Mouse (Mus musculus): ENCODE measurements at regions not wholly inside any gene's neighbourhood (a gene's known extent, or its start where the extent isn't known, plus 50 kb on each side); places are given as distances from the start of the nearest gene placed in this dataset.
"Not testable (repeated sequence)": the region's sequence is repeated elsewhere in the genome, so short reads cannot be mapped to it uniquely, and the experiment has no call there.

DNA sequence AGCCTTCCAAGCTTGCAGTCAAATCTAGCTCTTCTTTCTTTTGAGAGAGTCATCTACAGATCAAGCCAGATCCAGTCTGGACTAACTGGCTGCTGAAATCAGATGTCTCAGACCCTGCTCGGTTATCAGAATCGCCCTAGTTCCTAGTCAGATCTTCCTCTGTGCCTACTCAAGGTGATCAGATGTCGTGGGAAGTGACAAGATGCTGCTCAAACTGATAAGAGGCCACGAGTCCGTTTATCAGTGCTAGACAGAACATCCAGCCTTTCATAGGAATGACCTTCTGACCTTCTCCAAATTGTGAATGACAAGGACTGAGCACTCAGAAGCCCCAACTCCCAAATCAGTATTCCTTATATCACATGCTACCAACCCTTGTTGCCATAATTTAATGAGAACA lies 113.3 kb upstream of the Dlg1 start:
- Histone ChIP-seq H3K4me2 (ENCODE audit: low read length) (no peak overlapping the region), H3K4me1 (ENCODE audit: control insufficient read depth, insufficient read depth, low read length) (peaks cover 12% of the 10 kb centered on the region), H3K36me3 (ENCODE audit: control insufficient read depth, insufficient read depth, low read length) (no peaks in the 10 kb centered on the region), H3K9me3 (replicated peaks; ENCODE audit: control insufficient read depth, low read length, poor library complexity, severe bottlenecking) (no peaks in the 10 kb centered on the region), H3K9ac (ENCODE audit: low read depth, low read length) (no peak overlapping the region), H3K27me3 (ENCODE audit: control insufficient read depth, insufficient read depth, low read depth, low read length) (0 out of 2 replicates have a peak, but pooled peaks cover 3% of the 10 kb centered on the region), H3K27ac (ENCODE audit: low read length) (no peak overlapping the region), H3K4me3 (ENCODE audit: low read depth, low read length) (no peak overlapping the region)
- no peak for ATAC-seq
- WGBS: 77% methylated on average over 5 of the region's 5 CpGs

DNA sequence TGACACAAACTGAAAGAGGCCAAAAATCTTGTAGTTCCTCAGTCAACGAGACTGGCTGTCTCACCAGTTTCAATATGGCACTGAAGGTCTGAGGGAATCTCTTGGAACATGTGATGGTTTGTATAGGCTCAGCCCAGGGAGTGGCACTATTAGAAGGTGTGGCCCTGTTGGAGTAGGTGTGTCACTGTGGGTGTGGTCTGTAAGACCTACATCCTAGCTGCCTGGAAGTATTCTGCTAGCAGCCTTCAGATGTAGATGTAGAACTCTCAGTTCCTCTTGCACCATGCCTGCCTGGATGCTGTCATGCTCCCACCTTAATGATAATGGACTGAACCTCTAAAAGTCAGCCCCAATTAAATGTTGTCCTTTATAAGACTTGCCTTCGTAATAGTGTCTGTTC lies 112.7 kb upstream of the Dlg1 start:
- not testable (repeated sequence) for H3K36me3 ChIP-seq (ENCODE audit: control insufficient read depth, insufficient read depth, low read length); H3K4me2 ChIP-seq (ENCODE audit: low read length); H3K27me3 ChIP-seq (ENCODE audit: control insufficient read depth, insufficient read depth, low read depth, low read length); H3K9ac ChIP-seq (ENCODE audit: low read depth, low read length); H3K9me3 ChIP-seq (replicated peaks; ENCODE audit: control insufficient read depth, low read length, poor library complexity, severe bottlenecking); ATAC-seq; H3K27ac ChIP-seq (ENCODE audit: low read length); H3K4me3 ChIP-seq (ENCODE audit: low read depth, low read length)
- WGBS: 94% methylated on average over 2 of the region's 2 CpGs
- H3K4me1 ChIP-seq (ENCODE audit: control insufficient read depth, insufficient read depth, low read length): peaks cover 11% of the 10 kb centered on the region

DNA sequence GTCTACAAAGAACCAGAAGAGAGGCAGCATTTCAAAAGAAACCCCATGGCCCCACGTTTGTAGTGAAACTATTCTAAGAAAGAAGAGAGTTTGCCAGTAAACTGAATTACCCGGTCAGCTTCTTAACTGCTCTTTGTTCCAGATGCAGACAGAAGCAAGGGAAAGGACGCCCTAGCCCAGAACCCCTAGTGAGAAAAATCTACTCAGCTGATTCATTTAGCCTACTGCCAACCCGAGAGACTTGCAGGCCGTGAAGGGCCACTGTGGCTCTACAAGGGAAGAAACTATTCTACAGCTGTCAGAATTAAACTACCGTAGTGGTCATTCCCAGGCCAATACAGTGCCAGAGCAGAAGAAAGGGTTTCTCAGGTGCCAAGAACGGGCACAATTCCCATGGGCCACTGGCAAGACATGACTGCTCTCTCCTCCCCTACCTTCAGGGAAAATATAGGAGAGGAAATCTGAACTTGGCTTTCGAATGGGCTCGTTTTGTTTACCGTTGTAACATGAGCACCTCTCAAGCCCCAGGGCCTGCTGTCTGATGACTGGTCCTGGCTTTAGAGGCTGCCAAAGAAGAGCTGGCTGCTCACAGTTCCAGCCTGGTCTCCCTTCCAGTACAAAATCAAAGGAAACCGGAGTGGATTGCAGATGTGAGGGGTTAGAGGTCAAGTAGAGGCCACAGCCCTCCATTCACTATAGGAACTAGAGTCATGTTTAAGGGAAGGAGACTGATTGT lies 111.7 kb upstream of the Dlg1 start:
- Histone ChIP-seq H3K27ac (ENCODE audit: low read length) (no peak overlapping the region), H3K9me3 (replicated peaks; ENCODE audit: control insufficient read depth, low read length, poor library complexity, severe bottlenecking) (no peaks in the 10 kb centered on the region), H3K4me2 (ENCODE audit: low read length) (no peak overlapping the region), H3K27me3 (ENCODE audit: control insufficient read depth, insufficient read depth, low read depth, low read length) (no peaks in the 10 kb centered on the region), H3K36me3 (ENCODE audit: control insufficient read depth, insufficient read depth, low read length) (no peaks in the 10 kb centered on the region), H3K4me3 (ENCODE audit: low read depth, low read length) (no peak overlapping the region), H3K4me1 (ENCODE audit: control insufficient read depth, insufficient read depth, low read length) (peaks cover under 1% of the 10 kb centered on the region; the same call in 1 of the 2 replicates), H3K9ac (ENCODE audit: low read depth, low read length) (no peak overlapping the region)
- ATAC-seq: no peak
- 24% methylated on average over 11 of the region's 11 CpGs for WGBS

DNA sequence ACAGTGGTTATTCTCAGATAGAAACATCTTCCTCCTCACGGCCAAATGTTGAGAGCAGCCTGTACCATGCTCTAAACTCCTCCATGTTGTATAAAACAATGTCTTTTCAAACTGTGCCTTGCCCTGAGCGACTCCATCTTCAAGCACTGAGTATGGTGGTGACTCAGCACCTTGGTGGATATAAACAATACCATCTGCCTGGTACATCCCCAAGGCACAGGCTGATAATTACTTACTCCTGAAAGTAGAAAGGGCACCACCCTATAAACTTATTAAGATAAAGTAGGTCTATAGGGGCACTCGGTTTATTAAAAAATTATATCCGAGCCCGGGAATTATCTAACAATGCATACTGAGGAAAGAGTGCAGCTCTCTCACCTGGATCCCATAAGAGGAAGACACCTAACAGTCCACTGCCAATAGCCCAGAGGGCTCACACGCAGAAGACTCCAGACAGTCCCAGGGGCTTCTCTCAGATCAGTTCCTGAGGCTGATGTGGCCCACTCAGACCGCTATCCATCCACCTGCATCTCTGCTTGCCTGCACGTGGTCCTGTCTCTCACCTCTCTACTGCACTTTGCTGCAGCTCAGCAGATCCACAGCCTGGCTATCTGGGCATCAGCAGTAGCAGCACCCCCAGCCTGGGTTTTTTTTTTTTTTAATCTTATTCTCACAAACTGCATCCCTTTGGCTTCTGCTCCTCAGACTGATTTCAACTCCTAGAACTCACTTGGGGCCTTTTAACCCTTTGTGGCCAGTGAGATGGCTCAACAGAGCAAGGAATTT lies 109.7 kb upstream of the Dlg1 start:
- Histone ChIP-seq H3K27ac (ENCODE audit: low read length) (no peak overlapping the region), H3K9me3 (replicated peaks; ENCODE audit: control insufficient read depth, low read length, poor library complexity, severe bottlenecking) (no peaks in the 10 kb centered on the region), H3K9ac (ENCODE audit: low read depth, low read length) (no peak overlapping the region), H3K27me3 (ENCODE audit: control insufficient read depth, insufficient read depth, low read depth, low read length) (no peaks in the 10 kb centered on the region), H3K4me3 (ENCODE audit: low read depth, low read length) (no peak overlapping the region), H3K36me3 (ENCODE audit: control insufficient read depth, insufficient read depth, low read length) (no peaks in the 10 kb centered on the region), H3K4me2 (ENCODE audit: low read length) (no peak overlapping the region), H3K4me1 (ENCODE audit: control insufficient read depth, insufficient read depth, low read length) (no peaks in the 10 kb centered on the region)
- no peak for ATAC-seq
- 82% methylated on average over 8 of the region's 8 CpGs for WGBS

DNA sequence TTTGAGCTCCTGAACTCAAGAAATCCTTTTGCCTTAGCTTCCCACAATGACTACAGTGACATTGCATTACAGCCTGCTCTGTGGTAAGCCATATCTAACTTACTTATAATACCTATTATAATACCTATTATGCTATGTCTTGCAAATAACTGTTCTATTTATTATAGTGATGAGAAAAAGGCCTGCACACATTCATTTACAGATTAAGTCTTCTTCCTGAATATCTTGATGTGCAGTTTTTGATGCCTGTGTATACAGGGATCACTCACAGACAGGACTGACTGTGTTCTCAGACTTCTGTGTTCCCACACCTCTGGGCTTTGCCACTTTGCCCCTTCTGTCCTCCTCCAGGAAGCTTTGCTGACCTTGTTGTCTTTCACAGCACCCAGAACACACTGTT lies 102.8 kb upstream of the Dlg1 start:
- H3K9me3 ChIP-seq (replicated peaks; ENCODE audit: control insufficient read depth, low read length, poor library complexity, severe bottlenecking): no peaks in the 10 kb centered on the region
- H3K27me3 ChIP-seq (ENCODE audit: control insufficient read depth, insufficient read depth, low read depth, low read length): no peaks in the 10 kb centered on the region

DNA sequence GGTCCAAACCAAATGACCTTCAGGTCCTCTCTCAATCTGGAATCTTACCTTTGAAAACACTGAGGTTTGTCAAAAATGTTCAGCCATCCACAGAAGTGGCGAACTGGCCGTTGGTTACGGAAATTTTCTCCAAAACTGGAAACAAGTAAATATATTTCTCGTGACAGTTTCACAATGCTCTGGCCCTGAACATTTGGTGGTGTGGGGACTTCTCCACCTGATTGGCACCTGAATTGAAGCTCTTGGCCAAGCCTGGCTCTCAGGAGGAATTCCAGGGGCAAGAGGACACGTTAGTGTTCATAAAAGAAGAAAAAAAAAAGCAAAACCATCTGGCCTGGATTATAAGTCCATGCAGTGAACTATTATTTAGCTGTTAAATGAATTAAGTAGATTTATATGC lies 98.3 kb upstream of the Dlg1 start:
- WGBS: 78% methylated on average over 5 of the region's 5 CpGs
- Histone ChIP-seq H3K4me1 (ENCODE audit: control insufficient read depth, insufficient read depth, low read length) (no peaks in the 10 kb centered on the region), H3K4me3 (ENCODE audit: low read depth, low read length) (no peak overlapping the region)

More for the DNA sequence above, 102.8 kb upstream of the Dlg1 start:
- no peak for ATAC-seq
- Histone ChIP-seq H3K4me2 (ENCODE audit: low read length) (no peak overlapping the region), H3K27ac (ENCODE audit: low read length) (no peak overlapping the region), H3K4me1 (ENCODE audit: control insufficient read depth, insufficient read depth, low read length) (no peaks in the 10 kb centered on the region), H3K4me3 (ENCODE audit: low read depth, low read length) (no peak overlapping the region), H3K9ac (ENCODE audit: low read depth, low read length) (no peak overlapping the region), H3K36me3 (ENCODE audit: control insufficient read depth, insufficient read depth, low read length) (no peaks in the 10 kb centered on the region)

DNA sequence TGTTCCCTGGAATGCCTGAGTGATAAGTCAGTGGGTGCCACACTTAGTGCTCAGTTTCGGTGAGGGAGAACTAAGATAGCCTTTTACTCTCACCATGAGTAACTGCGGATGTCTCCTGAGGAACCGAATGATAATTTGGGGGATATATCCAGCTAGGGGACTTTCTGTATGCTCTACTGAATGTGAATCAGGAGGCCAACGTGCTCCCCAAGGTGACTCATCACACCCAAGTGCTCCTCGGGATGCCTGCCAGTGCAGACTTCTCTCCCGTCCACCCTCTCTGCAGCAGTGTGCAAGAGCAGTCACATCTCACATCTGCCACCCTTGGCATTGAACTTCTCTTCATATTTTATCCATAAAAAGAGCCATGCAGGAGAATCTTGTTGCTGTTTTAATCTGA lies 94.9 kb upstream of the Dlg1 start:
- Histone ChIP-seq H3K4me3 (ENCODE audit: low read depth, low read length) (no peak overlapping the region), H3K36me3 (ENCODE audit: control insufficient read depth, insufficient read depth, low read length) (no peaks in the 10 kb centered on the region), H3K4me2 (ENCODE audit: low read length) (no peak overlapping the region), H3K9ac (ENCODE audit: low read depth, low read length) (no peak overlapping the region), H3K4me1 (ENCODE audit: control insufficient read depth, insufficient read depth, low read length) (no peaks in the 10 kb centered on the region), H3K9me3 (replicated peaks; ENCODE audit: control insufficient read depth, low read length, poor library complexity, severe bottlenecking) (no peaks in the 10 kb centered on the region), H3K27me3 (ENCODE audit: control insufficient read depth, insufficient read depth, low read depth, low read length) (no peaks in the 10 kb centered on the region), H3K27ac (ENCODE audit: low read length) (no peak overlapping the region)
- 93% methylated on average over 6 of the region's 6 CpGs for WGBS
- ATAC-seq: no peak

More for the DNA sequence above, 98.3 kb upstream of the Dlg1 start:
- Histone ChIP-seq H3K9ac (ENCODE audit: low read depth, low read length) (no peak overlapping the region), H3K36me3 (ENCODE audit: control insufficient read depth, insufficient read depth, low read length) (no peaks in the 10 kb centered on the region), H3K4me2 (ENCODE audit: low read length) (no peak overlapping the region), H3K27ac (ENCODE audit: low read length) (no peak overlapping the region), H3K27me3 (ENCODE audit: control insufficient read depth, insufficient read depth, low read depth, low read length) (no peaks in the 10 kb centered on the region), H3K9me3 (replicated peaks; ENCODE audit: control insufficient read depth, low read length, poor library complexity, severe bottlenecking) (no peaks in the 10 kb centered on the region)
- ATAC-seq: no peak

DNA sequence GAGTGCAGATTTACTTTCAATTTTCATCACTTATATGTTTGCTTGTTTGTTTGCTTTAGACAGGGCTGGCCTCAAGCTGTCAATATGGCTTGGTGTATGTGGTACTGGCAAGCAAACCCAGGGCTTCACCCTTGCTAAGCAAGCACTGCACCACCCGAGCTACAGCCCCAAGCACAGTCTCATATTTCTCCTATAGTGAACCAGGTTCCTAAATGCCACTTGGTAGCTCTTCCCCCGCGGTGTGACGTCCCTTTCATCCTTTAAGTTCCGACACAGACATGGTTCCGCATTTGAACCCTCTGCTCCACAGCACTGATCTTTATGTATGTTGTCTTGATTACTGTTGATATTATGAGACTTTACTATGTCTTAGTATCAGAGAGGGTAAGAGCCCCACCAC lies 93.4 kb upstream of the Dlg1 start:
- H3K9ac ChIP-seq (ENCODE audit: low read depth, low read length): no peak overlapping the region
- no peaks in the 10 kb centered on the region for H3K4me1 ChIP-seq (ENCODE audit: control insufficient read depth, insufficient read depth, low read length)
- no peaks in the 10 kb centered on the region for H3K9me3 ChIP-seq (replicated peaks; ENCODE audit: control insufficient read depth, low read length, poor library complexity, severe bottlenecking)
- H3K4me2 ChIP-seq (ENCODE audit: low read length): no peak overlapping the region
- ATAC-seq: no peak
- 71% methylated on average over 6 of the region's 6 CpGs for WGBS
- no peak overlapping the region for H3K27ac ChIP-seq (ENCODE audit: low read length)
- H3K36me3 ChIP-seq (ENCODE audit: control insufficient read depth, insufficient read depth, low read length): no peaks in the 10 kb centered on the region
- no peak overlapping the region for H3K4me3 ChIP-seq (ENCODE audit: low read depth, low read length)
- no peaks in the 10 kb centered on the region for H3K27me3 ChIP-seq (ENCODE audit: control insufficient read depth, insufficient read depth, low read depth, low read length)

All from midbrain, embryonic 16.5 days (tissue).